Mouse (Mus musculus) MEL (cell line): Measurements from ENCODE around the gene Sox12. TPM values are rescaled to one million over a fixed set of nuclear protein-coding genes. Genes with fewer than 3 reads are reported as not detected.
"Not testable (repeated sequence)": the region's sequence is repeated elsewhere in the genome, so short reads cannot be mapped to it uniquely, and the experiment has no call there.

Experiments used
- DNase-seq: peaks from one replicate; pipeline ENCODE4 v3.0.0; 2011; ENCODE audit warnings: low read depth, low spot score
- H3K27ac ChIP-seq: 2 replicates; pipeline ENCODE4 v1.5.1; 2012; ENCODE audit warnings: low read depth, mild to moderate bottlenecking, control low read depth, low read length, moderate library complexity; ENCODE audit not compliant: control insufficient read depth
- H3K27me3 ChIP-seq, 2 experiments: fragments of 150-350 bp in 1 of 2; sonication (generic) in 1 of 2; 2 replicates each; pipeline ENCODE4 v1.6.1; 2012; ENCODE audit warnings: low read length in 2 of 2, mild to moderate bottlenecking in 2 of 2, improper control_type of control experiment in 1 of 2, moderate library complexity in 1 of 2; ENCODE audit not compliant: insufficient read depth in 2 of 2, control insufficient read depth in 1 of 2
- H3K36me3 ChIP-seq, 2 experiments: 2 replicates each; pipeline ENCODE4 v1.6.1; 2012 to 2014; ENCODE audit warnings: low read length in 2 of 2, improper control_type of control experiment in 1 of 2, inconsistent platforms in 1 of 2, mild to moderate bottlenecking in 1 of 2; ENCODE audit not compliant: insufficient read depth in 2 of 2, control insufficient read depth in 1 of 2
- H3K4me1 ChIP-seq, 2 experiments: fragments of 150-350 bp in 1 of 2; sonication (generic) in 1 of 2; 2 replicates each; pipeline ENCODE4 v1.6.1; 2012; ENCODE audit warnings: low read length in 2 of 2, improper control_type of control experiment in 1 of 2, mild to moderate bottlenecking in 1 of 2; ENCODE audit not compliant: insufficient read depth in 2 of 2, control insufficient read depth in 1 of 2
- H3K4me3 ChIP-seq, 2 experiments: fragments of 150-350 bp in 1 of 2; sonication (generic) in 1 of 2; 2 replicates each; pipeline ENCODE4 v1.5.1; 2012; ENCODE audit warnings: low read depth in 2 of 2, low read length in 2 of 2, mild to moderate bottlenecking in 2 of 2, moderate library complexity in 2 of 2, control low read depth in 1 of 2, improper control_type of control experiment in 1 of 2; ENCODE audit not compliant: control insufficient read depth in 1 of 2, insufficient read depth in 1 of 2
- H3K79me2 ChIP-seq: 2 replicates; pipeline ENCODE4 v1.6.1; 2012; ENCODE audit warnings: mild to moderate bottlenecking, low read length, moderate library complexity; ENCODE audit not compliant: control insufficient read depth, poor library complexity, insufficient read depth
- H3K9ac ChIP-seq: 2 replicates; pipeline ENCODE4 v1.6.1; 2012; ENCODE audit warnings: low read depth, mild to moderate bottlenecking, control low read depth, low read length, moderate library complexity; ENCODE audit not compliant: control insufficient read depth, poor library complexity, severe bottlenecking
- H3K9me3 ChIP-seq: fragments of 150-350 bp; sonication (generic); replicated peaks from 2 replicates; pipeline ENCODE4 v1.6.1; 2012; ENCODE audit warnings: mild to moderate bottlenecking, low read length, improper control_type of control experiment, moderate library complexity; ENCODE audit not compliant: insufficient read depth
- CHD1 ChIP-seq: IDR thresholded peaks from 2 replicates; pipeline ENCODE4 v1.6.1; 2012; ENCODE audit warnings: low read depth, mild to moderate bottlenecking, inconsistent platforms, low read length, improper control_type of control experiment
- CHD2 ChIP-seq: IDR thresholded peaks from 2 replicates; pipeline ENCODE4 v1.6.1; 2011; ENCODE audit warnings: low read length, improper control_type of control experiment
- CTCF ChIP-seq, 3 experiments: IDR thresholded peaks in 2 of 3; conservative IDR thresholded peaks in 1 of 3; 2 replicates each; pipeline ENCODE4 v1.5.1; 2011 to 2012; ENCODE audit warnings: low read length in 3 of 3, low read depth in 2 of 3, mild to moderate bottlenecking in 2 of 3, improper control_type of control experiment in 1 of 3, inconsistent platforms in 1 of 3, mixed read lengths in 1 of 3, moderate library complexity in 1 of 3; ENCODE audit not compliant: control insufficient read depth in 1 of 3, insufficient read depth in 1 of 3, poor library complexity in 1 of 3, severe bottlenecking in 1 of 3
- E2F4 ChIP-seq: IDR thresholded peaks from 2 replicates; pipeline ENCODE4 v1.6.1; 2011; ENCODE audit warnings: low read depth, low read length, improper control_type of control experiment, borderline replicate concordance
- ELF1 ChIP-seq: IDR thresholded peaks from 2 replicates; pipeline ENCODE4 v1.6.1; 2014; ENCODE audit warnings: low read depth, mild to moderate bottlenecking, inconsistent platforms, low read length, improper control_type of control experiment, moderate library complexity
- GATA1 ChIP-seq: IDR thresholded peaks from 2 replicates; pipeline ENCODE4 v1.6.1; 2011; ENCODE audit warnings: low read depth, low read length, improper control_type of control experiment
- HCFC1 ChIP-seq: IDR thresholded peaks from 2 replicates; pipeline ENCODE4 v1.6.1; 2012; ENCODE audit warnings: low read depth, mild to moderate bottlenecking, inconsistent platforms, low read length, improper control_type of control experiment, moderate library complexity
- MAFK ChIP-seq: IDR thresholded peaks from 2 replicates; pipeline ENCODE4 v1.6.1; 2011; ENCODE audit warnings: low read depth, mild to moderate bottlenecking, low read length, improper control_type of control experiment, borderline replicate concordance
- MAX ChIP-seq: IDR thresholded peaks from 2 replicates; pipeline ENCODE4 v1.6.1; 2011; ENCODE audit warnings: low read length, improper control_type of control experiment
- MEF2A ChIP-seq: IDR thresholded peaks from 2 replicates; pipeline ENCODE4 v1.6.1; 2014; ENCODE audit warnings: low read depth, mild to moderate bottlenecking, inconsistent platforms, low read length, improper control_type of control experiment; ENCODE audit not compliant: poor library complexity, insufficient replicate concordance, severe bottlenecking; ENCODE audit errors: extremely low read depth
- MYC ChIP-seq: IDR thresholded peaks from 2 replicates; pipeline ENCODE4 v1.6.1; 2011; ENCODE audit warnings: low read depth, mild to moderate bottlenecking, low read length, improper control_type of control experiment, moderate library complexity
- POLR2AphosphoS2 ChIP-seq: IDR thresholded peaks from 2 replicates; pipeline ENCODE4 v1.6.1; 2011; ENCODE audit warnings: low read length, improper control_type of control experiment
- POLR2AphosphoS5 ChIP-seq: IDR thresholded peaks from 2 replicates; pipeline ENCODE4 v1.6.1; 2012; ENCODE audit warnings: low read depth, borderline replicate concordance, mild to moderate bottlenecking, inconsistent platforms, low read length, moderate library complexity, mixed read lengths
- RAD21 ChIP-seq: IDR thresholded peaks from 2 replicates; pipeline ENCODE4 v1.6.1; 2011; ENCODE audit warnings: mild to moderate bottlenecking, low read depth, low read length, improper control_type of control experiment
- SMC3 ChIP-seq: IDR thresholded peaks from 2 replicates; pipeline ENCODE4 v1.6.1; 2011; ENCODE audit warnings: low read depth, low read length, improper control_type of control experiment
- TBP ChIP-seq: IDR thresholded peaks from 2 replicates; pipeline ENCODE4 v1.8.0; 2011; ENCODE audit warnings: low read depth, low read length, improper control_type of control experiment
- UBTF ChIP-seq: IDR thresholded peaks from 2 replicates; pipeline ENCODE4 v1.6.1; 2012; ENCODE audit warnings: low read depth, mild to moderate bottlenecking, inconsistent platforms, low read length, improper control_type of control experiment, moderate library complexity, borderline replicate concordance; ENCODE audit not compliant: insufficient read depth
- USF1 ChIP-seq: IDR thresholded peaks from 2 replicates; pipeline ENCODE4 v1.6.1; 2014; ENCODE audit warnings: low read depth, mild to moderate bottlenecking, inconsistent platforms, low read length, improper control_type of control experiment, moderate library complexity
- ZC3H11A ChIP-seq: IDR thresholded peaks from 2 replicates; pipeline ENCODE4 v1.6.1; 2012; ENCODE audit warnings: low read depth, mild to moderate bottlenecking, inconsistent platforms, low read length, improper control_type of control experiment
- ZKSCAN1 ChIP-seq: IDR thresholded peaks from 2 replicates; pipeline ENCODE4 v1.6.1; 2012; ENCODE audit warnings: low read depth, mild to moderate bottlenecking, inconsistent platforms, low read length, improper control_type of control experiment, moderate library complexity
- ZMIZ1 ChIP-seq: IDR thresholded peaks from 2 replicates; pipeline ENCODE4 v1.6.1; 2012; ENCODE audit warnings: low read depth, mild to moderate bottlenecking, inconsistent platforms, low read length, improper control_type of control experiment, moderate library complexity
- ZNF384 ChIP-seq: IDR thresholded peaks from 2 replicates; pipeline ENCODE4 v1.6.1; 2012; ENCODE audit warnings: low read depth, mild to moderate bottlenecking, inconsistent platforms, low read length, improper control_type of control experiment
- polyA plus RNA-seq, 2 experiments: library from polyadenylated mRNA; stranded (reverse) in 1 of 2; unstranded in 1 of 2; fragments of >175 nt in 1 of 2; fragments of >200 nt in 1 of 2; gene quantifications; 2 replicates each; pipeline versions ENCODE4 v1.2.1 to v1.2.4; 2012; ENCODE audit warnings: low replicate concordance in 2 of 2, low read depth in 1 of 2; ENCODE audit not compliant: insufficient read length in 2 of 2, insufficient read depth in 1 of 2, missing spikeins in 1 of 2
- total RNA-seq: library from RNA; depleted of rRNA; stranded (reverse); fragments of 300-350 nt; gene quantifications from 2 replicates; pipeline ENCODE4 v1.2.3, GENCODE M21; 2012

Gene Sox12
- total and polyA plus RNA-seq, 3 experiments: 1.5 to 24.7 TPM; not detected in 1

GRCm38 (mm10) chr2:152358977-152359376 lies 38.9 kb downstream of the Sox12 start:
- not testable (repeated sequence) for H3K27me3 ChIP-seq, H3K4me1 ChIP-seq, H3K9ac ChIP-seq, H3K9me3 ChIP-seq, H3K79me2 ChIP-seq, H3K4me3 ChIP-seq, H3K36me3 ChIP-seq, H3K27ac ChIP-seq
- DNase-seq: peak; percentile 56
- TF ChIP-seq CTCF (IDR thresholded peaks at IDR 0.05 in 2 of 3, conservative IDR thresholded peaks at IDR 0.05 in 1 of 3; ENCODE audit: control insufficient read depth in 1 of 3, insufficient read depth in 1 of 3, low read depth in 2 of 3, low read length in 3 of 3, poor library complexity in 1 of 3, severe bottlenecking in 1 of 3) (peak; percentile 30 to 58 (median 51); a peak in 5 of 6 replicates), ZC3H11A (peak; percentile 29), RAD21 (peak; percentile 26), SMC3 (peak; percentile 37; the same call in 1 of the 2 replicates)

DNA sequence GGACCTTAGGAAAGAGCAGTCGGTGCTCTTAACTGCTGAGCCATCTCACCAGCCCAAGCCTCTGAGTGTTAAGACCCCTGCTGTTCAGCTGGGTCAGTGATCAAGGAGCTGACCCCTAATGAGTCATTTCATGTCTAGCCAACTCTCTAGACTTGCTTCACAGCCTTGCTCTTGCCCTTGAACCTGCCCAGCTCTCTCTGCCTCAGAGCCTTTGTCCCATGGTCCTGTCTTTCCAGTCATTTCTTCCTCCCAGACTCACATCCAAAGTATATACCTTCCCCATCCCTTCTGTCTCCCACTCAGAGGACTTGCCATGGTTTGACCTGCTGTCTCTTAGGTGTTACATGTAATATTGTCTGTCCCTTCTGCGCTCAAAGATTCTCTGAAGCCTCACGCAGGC lies 40.6 kb downstream of the Sox12 start:
- H3K27me3 ChIP-seq: no peaks in the 10 kb centered on the region
- DNase-seq: no peak
- H3K36me3 ChIP-seq: no peaks in the 10 kb centered on the region
- TF ChIP-seq USF1 (no peak), SMC3 (no peak)
- TF ChIP-seq, all 39 proteins: peak for 0
- H3K79me2 ChIP-seq: no peaks in the 10 kb centered on the region
- peaks cover 0 to 3% of the 10 kb centered on the region in 2 experiments; a peak in 2 of 4 replicates for H3K4me1 ChIP-seq
- no peak overlapping the region for H3K4me3 ChIP-seq
- no peaks in the 10 kb centered on the region for H3K9me3 ChIP-seq
- H3K9ac ChIP-seq: no peak overlapping the region
- H3K27ac ChIP-seq: no peak overlapping the region

GRCm38 (mm10) chr2:152349842-152350540 lies 47.9 kb downstream of the Sox12 start:
- H3K4me3 ChIP-seq: peak overlapping the region; percentile 34 to 59
- H3K27ac ChIP-seq: peak overlapping the region; percentile 96
- H3K36me3 ChIP-seq: peaks cover 0 to 46% of the 10 kb centered on the region in 2 experiments; a peak in 2 of 4 replicates
- no peaks in the 10 kb centered on the region; the same call in 1 of the 2 replicates for H3K79me2 ChIP-seq
- no peaks in the 10 kb centered on the region for H3K27me3 ChIP-seq
- H3K9ac ChIP-seq: peak overlapping the region; percentile 79
- peak; percentile 96 for DNase-seq
- peaks cover 28 to 51% of the 10 kb centered on the region in 2 experiments for H3K4me1 ChIP-seq
- H3K9me3 ChIP-seq: no peaks in the 10 kb centered on the region
- 0 out of 2 replicates have a peak, but pooled peaks have one; percentile 25 for TF ChIP-seq ELF1
- TF ChIP-seq SMC3: 0 out of 2 replicates have a peak, but pooled peaks have one; percentile 9
- TF ChIP-seq ZMIZ1: 0 out of 2 replicates have a peak, but pooled peaks have one; percentile 29
- no peak for TF ChIP-seq POLR2AphosphoS5
- peak; percentile 58; the same call in 1 of the 2 replicates for TF ChIP-seq MAX
- TF ChIP-seq HCFC1: peak; percentile 58
- peak; percentile 80; the same call in 1 of the 2 replicates for TF ChIP-seq MAFK
- no peak for TF ChIP-seq CHD1
- TF ChIP-seq USF1: no peak
- no peak for TF ChIP-seq ZC3H11A
- no peak for TF ChIP-seq ZKSCAN1
- no peak for TF ChIP-seq GATA1
- TF ChIP-seq ZNF384: peak; percentile 86
- peak; percentile 75; the same call in 1 of the 2 replicates for TF ChIP-seq MYC
- TF ChIP-seq UBTF: no peak
- TF ChIP-seq CHD2: peak; percentile 59; the same call in 1 of the 2 replicates
- 0 out of 2 replicates have a peak, but pooled peaks have one; percentile 31 for TF ChIP-seq E2F4
- 0 out of 2 replicates have a peak, but pooled peaks have one; percentile 68 for TF ChIP-seq MEF2A
- TF ChIP-seq TBP: peak; percentile 64
- TF ChIP-seq POLR2AphosphoS2: peak; percentile 66; the same call in 1 of the 2 replicates
